Mouse (Mus musculus) kidney, postnatal 0 days (tissue): ENCODE results near the gene Tshz2. TPM values are rescaled to one million over a fixed set of nuclear protein-coding genes. Genes with fewer than 3 reads are reported as not detected.

Experiments
- ATAC-seq: fragments of 200-750 bp; cut with Nextera tagmentation; replicated peaks from 2 replicates; pipeline ENCODE4 v1.8.0; 2017; ENCODE audit warnings: low read depth, moderate number of reproducible peaks, moderate TSS enrichment, moderate library complexity; ENCODE audit not compliant: low FRiP score
- DNase-seq: peaks from one replicate; pipeline ENCODE4 v3.0.0-alpha.2; 2016; ENCODE audit warnings: low spot score
- H3K27ac ChIP-seq: fragments of 300-500 bp; sonication (generic); 2 replicates; pipeline ENCODE4 v1.5.1; 2014; ENCODE audit warnings: mild to moderate bottlenecking
- H3K27me3 ChIP-seq: fragments of 300-500 bp; sonication (generic); 2 replicates; pipeline ENCODE4 v1.6.1; 2014; ENCODE audit warnings: low read length, mixed read lengths; ENCODE audit not compliant: insufficient read depth
- H3K36me3 ChIP-seq: fragments of 300-500 bp; sonication (generic); 2 replicates; pipeline ENCODE4 v1.6.1; 2014; ENCODE audit warnings: low read length, mixed read lengths; ENCODE audit not compliant: insufficient read depth
- H3K4me1 ChIP-seq: fragments of 300-500 bp; sonication (generic); replicated peaks from 2 replicates; pipeline ENCODE4 v1.6.1; 2014; ENCODE audit warnings: antibody characterized with exemption, low read length, mixed read lengths; ENCODE audit not compliant: insufficient read depth
- H3K4me2 ChIP-seq: fragments of 300-500 bp; sonication (generic); 2 replicates; pipeline ENCODE4 v1.6.1; 2014; ENCODE audit warnings: mild to moderate bottlenecking, low read length, moderate library complexity, mixed read lengths
- H3K4me3 ChIP-seq: fragments of 300-500 bp; sonication (generic); replicated peaks from 2 replicates; pipeline ENCODE4 v1.5.1; 2014; ENCODE audit warnings: low read depth, low read length
- H3K9ac ChIP-seq: fragments of 300-500 bp; sonication (generic); 2 replicates; pipeline ENCODE4 v1.6.1; 2014; ENCODE audit warnings: low read depth, low read length
- H3K9me3 ChIP-seq: fragments of 300-500 bp; sonication (generic); replicated peaks from 2 replicates; pipeline ENCODE4 v1.6.1; 2016; ENCODE audit warnings: low read length, inconsistent platforms, mixed read lengths
- CTCF ChIP-seq: IDR thresholded peaks from 2 replicates; pipeline ENCODE4 v1.5.1; 2016; ENCODE audit warnings: antibody characterized with exemption, low read depth, mild to moderate bottlenecking, moderate library complexity
- WGBS: fragments of 180-500 bp; shearing (Covaris S2); extraction: QIAGEN DNeasy Blood & Tissue Kit; methylation state at CpG from one replicate; pipeline ENCODE4 v1.1.7; 2014; 5-methylcytosine and 5-hydroxymethylcytosine counted together
- polyA plus RNA-seq: library from polyadenylated mRNA; unstranded; fragments of >200 nt; fragmentation: Nextera tagmentation; extraction: Ambion mirVana; gene quantifications from 2 replicates; pipeline ENCODE4 v1.2.1, GENCODE M21; 2015

The Tshz2 gene
- polyA plus RNA-seq, 1 experiment from 2014 or later = 9.8 TPM

DNA sequence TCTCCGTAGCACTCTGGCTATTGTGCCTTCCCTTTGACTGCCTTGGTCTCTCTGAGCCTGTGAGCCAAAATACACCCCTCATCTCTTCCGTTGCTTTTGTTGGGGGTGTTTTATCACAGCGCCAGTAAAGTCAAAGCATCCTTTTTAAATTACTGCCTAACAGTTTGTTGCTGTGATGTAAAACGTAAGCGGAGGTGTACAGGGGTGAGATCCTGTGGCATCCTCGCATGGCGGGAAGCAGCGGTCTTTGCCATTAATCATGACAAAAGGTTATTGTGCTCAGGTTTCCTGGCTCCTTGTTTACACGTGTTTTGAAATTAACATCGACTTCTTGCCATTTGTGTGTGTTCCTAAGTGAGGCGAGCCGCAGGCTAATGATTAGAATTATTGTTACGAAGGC is 282.5 kb downstream of the Tshz2 start:
- no peak for TF ChIP-seq CTCF
- 72% methylated on average over 13 of the region's 13 CpGs for WGBS
- Histone ChIP-seq H3K36me3 (no peaks in the 10 kb centered on the region), H3K27ac (no peak overlapping the region), H3K9ac (no peak overlapping the region), H3K4me2 (no peak overlapping the region), H3K9me3 (no peaks in the 10 kb centered on the region), H3K27me3 (no peaks in the 10 kb centered on the region), H3K4me3 (no peak overlapping the region), H3K4me1 (0 out of 2 replicates have a peak, but pooled peaks cover 3% of the 10 kb centered on the region)
- DNase-seq (no peak), ATAC-seq (no peak)

DNA sequence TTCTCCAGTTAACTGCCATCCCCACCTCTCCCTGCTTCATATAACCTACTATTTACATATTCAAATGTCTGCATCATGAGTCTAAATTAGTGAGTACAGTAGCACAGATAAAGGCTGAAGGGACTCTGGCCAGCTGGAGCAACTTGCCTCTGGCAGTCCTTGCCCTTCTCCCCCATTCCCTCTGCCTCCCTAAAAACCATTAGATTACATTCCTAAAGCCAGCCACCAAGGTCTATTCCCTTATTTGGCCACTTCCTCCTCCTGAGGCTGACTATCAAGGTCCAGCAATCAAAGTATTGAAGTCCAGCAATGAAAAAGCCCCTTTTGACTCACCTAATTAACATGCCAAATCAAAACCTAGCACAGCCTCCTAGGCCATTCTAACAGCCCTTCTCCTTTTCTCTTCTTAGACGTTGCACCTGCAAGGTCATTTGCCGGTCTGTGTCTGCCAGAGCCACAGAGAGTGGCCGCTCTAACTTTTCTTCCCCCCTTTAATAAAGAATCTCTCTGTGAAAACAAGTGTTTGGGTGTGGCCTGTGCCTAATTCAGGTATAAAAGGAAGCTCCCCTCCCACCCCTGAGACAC is 286.4 kb downstream of the Tshz2 start:
- no peak overlapping the region for H3K27ac ChIP-seq
- H3K4me1 ChIP-seq = 0 out of 2 replicates have a peak, but pooled peaks cover 3% of the 10 kb centered on the region
- DNase-seq (peak; percentile 68), ATAC-seq (no peak)
- no peaks in the 10 kb centered on the region for H3K27me3 ChIP-seq
- 36% methylated on average over 3 of the region's 3 CpGs for WGBS
- H3K4me3 ChIP-seq = no peak overlapping the region
- H3K9ac ChIP-seq = no peak overlapping the region
- H3K9me3 ChIP-seq = no peaks in the 10 kb centered on the region
- H3K36me3 ChIP-seq = no peaks in the 10 kb centered on the region
- no peak for TF ChIP-seq CTCF
- no peak overlapping the region for H3K4me2 ChIP-seq

- Histone ChIP-seq H3K4me1 (0 out of 2 replicates have a peak, but pooled peaks cover 6% of the 10 kb centered on the region), H3K4me3 (no peak overlapping the region), H3K9me3 (no peaks in the 10 kb centered on the region), H3K27ac (no peak overlapping the region), H3K36me3 (no peaks in the 10 kb centered on the region), H3K27me3 (no peaks in the 10 kb centered on the region), H3K9ac (no peak overlapping the region), H3K4me2 (no peak overlapping the region)
- no peak for TF ChIP-seq CTCF
- no peak for ATAC-seq
- 35% methylated on average over 8 of the region's 8 CpGs for WGBS
- peak; percentile 75 for DNase-seq
These were observed 291.5 kb downstream of the Tshz2 start for GRCm38 (mm10) chr2:169924177-169924810.

GRCm38 (mm10) chr2:169925466-169925865 is 292.7 kb downstream of the Tshz2 start:
- no peak overlapping the region for H3K27ac ChIP-seq
- no peak overlapping the region for H3K4me3 ChIP-seq
- TF ChIP-seq CTCF = no peak
- no peak overlapping the region for H3K4me2 ChIP-seq
- no peak for ATAC-seq
- no peaks in the 10 kb centered on the region for H3K36me3 ChIP-seq
- no peak overlapping the region for H3K9ac ChIP-seq
- 0 out of 2 replicates have a peak, but pooled peaks cover 7% of the 10 kb centered on the region for H3K4me1 ChIP-seq
- H3K27me3 ChIP-seq = no peaks in the 10 kb centered on the region
- 76% methylated on average over 5 of the region's 5 CpGs for WGBS
- DNase-seq = no peak
- H3K9me3 ChIP-seq = no peaks in the 10 kb centered on the region

DNA sequence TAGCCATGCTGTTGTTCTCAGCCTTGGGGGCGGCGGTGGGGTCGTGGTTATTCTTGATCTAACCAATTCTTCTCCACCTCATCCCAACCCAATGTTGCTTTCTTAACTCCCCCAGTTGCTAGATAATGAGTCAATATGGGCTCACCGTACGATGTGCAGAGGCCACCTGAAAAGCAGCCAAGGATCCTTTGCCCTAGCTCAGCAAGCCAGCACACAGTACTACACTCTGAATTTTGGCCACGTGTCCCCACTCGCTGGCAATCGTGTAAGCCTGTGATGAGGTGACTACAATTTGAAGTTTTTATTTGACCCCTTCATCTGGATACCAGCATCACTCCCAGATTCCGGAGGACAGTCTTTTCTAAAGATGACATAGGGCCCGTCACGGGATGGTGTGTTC is 293.2 kb downstream of the Tshz2 start:
- no peaks in the 10 kb centered on the region for H3K27me3 ChIP-seq
- ATAC-seq (no peak), DNase-seq (no peak)
- WGBS = 82% methylated on average over 11 of the region's 11 CpGs
- no peaks in the 10 kb centered on the region for H3K36me3 ChIP-seq
- H3K4me1 ChIP-seq = 0 out of 2 replicates have a peak, but pooled peaks cover 7% of the 10 kb centered on the region
- no peaks in the 10 kb centered on the region for H3K9me3 ChIP-seq
- no peak overlapping the region for H3K4me3 ChIP-seq
- H3K9ac ChIP-seq = no peak overlapping the region
- H3K27ac ChIP-seq = no peak overlapping the region
- H3K4me2 ChIP-seq = no peak overlapping the region
- TF ChIP-seq CTCF = no peak

DNA sequence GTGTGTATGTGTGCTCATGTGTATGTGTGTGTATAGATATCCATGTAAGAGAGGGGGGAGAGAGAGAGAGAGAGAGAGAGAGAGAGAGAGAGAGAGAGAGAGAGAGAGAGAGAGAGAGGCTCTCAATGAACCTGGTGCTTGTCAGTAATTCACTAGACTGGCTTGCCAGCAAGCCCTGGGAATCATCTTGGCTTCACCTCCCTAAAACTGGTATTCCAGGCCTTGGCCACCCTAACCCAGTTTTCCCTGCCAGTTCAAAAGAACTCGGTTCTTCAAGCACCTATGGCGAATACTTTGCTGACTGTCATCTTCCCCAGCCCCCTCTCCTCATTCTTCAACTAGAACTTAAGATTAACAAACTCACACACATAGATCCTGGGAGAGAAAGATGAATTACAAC is 294.6 kb downstream of the Tshz2 start:
- Histone ChIP-seq H3K9me3 (no peaks in the 10 kb centered on the region), H3K27ac (no peak overlapping the region), H3K4me3 (no peak overlapping the region), H3K9ac (no peak overlapping the region), H3K36me3 (no peaks in the 10 kb centered on the region), H3K4me1 (0 out of 2 replicates have a peak, but pooled peaks cover 7% of the 10 kb centered on the region), H3K4me2 (no peak overlapping the region), H3K27me3 (no peaks in the 10 kb centered on the region)
- no peak for TF ChIP-seq CTCF
- 86% methylated on average over 2 of the region's 2 CpGs for WGBS
- ATAC-seq = no peak
- DNase-seq = no peak
